Mouse (Mus musculus) testis, adult 2 months (tissue): ENCODE results near the gene Prr22. TPM values are rescaled to one million over a fixed set of nuclear protein-coding genes. Genes with fewer than 3 reads are reported as not detected.

ENCODE experiments used
- H3K27ac ChIP-seq: fragments of 200-500 bp; 2 replicates; pipeline ENCODE4 v1.5.1; 2012; ENCODE audit warnings: low read depth, low read length; ENCODE audit not compliant: control insufficient read depth, insufficient read depth
- H3K27me3 ChIP-seq: fragments of 200-500 bp; 2 replicates; pipeline ENCODE4 v1.6.1; 2012; ENCODE audit warnings: mild to moderate bottlenecking, low read length, moderate library complexity; ENCODE audit not compliant: control insufficient read depth, insufficient read depth
- H3K36me3 ChIP-seq: fragments of 200-500 bp; 2 replicates; pipeline ENCODE4 v1.6.1; 2012; ENCODE audit warnings: mild to moderate bottlenecking, low read length; ENCODE audit not compliant: control insufficient read depth, insufficient read depth
- H3K4me1 ChIP-seq: fragments of 200-500 bp; 2 replicates; pipeline ENCODE4 v1.6.1; 2012; ENCODE audit warnings: low read length; ENCODE audit not compliant: control insufficient read depth, insufficient read depth
- H3K4me3 ChIP-seq: fragments of 200-500 bp; 2 replicates; pipeline ENCODE4 v1.5.1; 2012; ENCODE audit warnings: low read depth, mild to moderate bottlenecking, low read length, moderate library complexity, mixed read lengths; ENCODE audit not compliant: control insufficient read depth
- CTCF ChIP-seq: fragments of 200-500 bp; IDR thresholded peaks from 2 replicates; pipeline ENCODE4 v1.5.1; 2012; ENCODE audit warnings: low read depth, mild to moderate bottlenecking, inconsistent platforms, low read length, moderate library complexity; ENCODE audit not compliant: control insufficient read depth, insufficient read depth, insufficient replicate concordance
- POLR2A ChIP-seq: fragments of 200-500 bp; IDR thresholded peaks from 2 replicates; pipeline ENCODE4 v1.6.1; 2012; ENCODE audit warnings: low read depth, mild to moderate bottlenecking, inconsistent platforms, low read length, moderate library complexity; ENCODE audit not compliant: control insufficient read depth
- polyA plus RNA-seq: library from polyadenylated mRNA; depleted of rRNA; stranded (reverse); fragments of >200 nt; gene quantifications from 2 replicates; pipeline ENCODE4 v1.2.3, GENCODE M21; 2012

The Prr22 gene
- polyA plus RNA-seq, 1 experiment: 158 TPM

DNA sequence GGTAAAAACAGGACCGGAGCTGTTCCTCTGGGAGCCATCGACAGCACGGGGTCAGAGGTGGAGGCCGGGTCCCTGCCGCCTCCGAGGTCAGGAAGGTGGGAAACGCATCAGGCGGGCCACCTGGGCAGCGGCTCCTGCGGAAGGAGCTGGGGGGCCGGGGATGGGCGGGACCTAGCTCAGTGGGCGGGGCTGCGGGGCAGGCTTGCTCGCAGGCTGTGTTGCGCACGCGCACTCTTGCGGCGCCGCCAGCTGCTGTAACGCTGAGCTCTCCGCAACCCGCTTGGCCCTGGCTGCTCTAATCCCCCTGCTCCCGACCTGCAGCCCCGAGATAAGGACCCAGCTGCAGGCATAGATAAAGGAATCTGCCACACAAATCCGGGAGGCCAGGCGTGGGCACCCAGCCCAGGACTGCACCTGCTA lies 8.0 kb upstream of the Prr22 start:
- no peaks in the 10 kb centered on the region for H3K27me3 ChIP-seq
- H3K27ac ChIP-seq: no peak overlapping the region; the same call in 1 of the 2 replicates
- peak; percentile 53; the same call in 1 of the 2 replicates for TF ChIP-seq POLR2A
- TF ChIP-seq CTCF: no peak
- no peaks in the 10 kb centered on the region for H3K36me3 ChIP-seq
- H3K4me1 ChIP-seq: peaks cover 46% of the 10 kb centered on the region
- peak overlapping the region; percentile 80 for H3K4me3 ChIP-seq

DNA sequence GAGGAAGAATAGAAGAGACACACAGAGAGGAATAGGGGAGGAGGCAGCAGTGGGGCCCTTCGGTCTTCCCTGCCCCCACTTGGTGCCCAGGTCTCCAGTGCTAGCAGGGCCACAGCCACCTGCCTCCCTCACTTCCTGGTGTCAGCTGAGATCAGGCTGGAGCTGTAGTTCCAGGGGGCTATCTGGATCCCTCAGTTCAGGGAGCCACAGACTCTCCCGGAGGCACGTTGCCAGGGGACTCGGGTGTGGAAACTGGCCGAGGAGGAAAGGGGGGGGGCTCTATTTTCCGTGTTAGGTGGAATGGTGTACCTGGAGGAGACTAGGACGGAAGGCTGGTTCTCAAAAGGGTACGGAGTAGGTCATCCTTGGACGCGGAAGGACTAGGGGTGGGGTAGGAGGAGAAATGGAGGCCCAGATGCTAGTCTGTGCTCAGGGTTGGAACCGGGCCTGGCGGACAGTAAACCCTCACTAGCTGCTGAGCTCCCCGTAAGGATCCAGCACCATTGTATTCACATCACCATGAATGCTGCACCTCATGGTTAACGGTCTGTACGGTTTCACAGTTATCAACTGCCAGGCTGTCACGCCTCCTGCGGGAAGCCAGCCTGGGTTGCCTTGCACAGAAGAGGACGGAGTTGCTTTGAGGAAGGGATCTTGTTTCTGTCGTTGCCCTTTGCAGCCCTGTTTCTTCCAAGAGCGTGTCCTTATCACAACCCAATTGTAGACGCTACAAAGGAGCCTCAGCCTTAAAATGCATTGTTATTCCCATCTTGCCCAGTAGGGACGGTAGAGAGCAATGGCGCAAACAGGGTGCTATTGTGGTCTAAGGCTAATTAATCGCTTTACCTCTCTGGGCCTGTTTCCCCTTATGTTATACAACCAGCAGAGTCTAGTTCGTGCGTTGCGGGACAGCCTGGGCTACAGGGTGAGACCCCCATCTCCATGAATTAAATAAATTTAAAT lies 7.0 kb upstream of the Prr22 start:
- Histone ChIP-seq H3K27ac (peak overlapping the region; percentile 60; the same call in 1 of the 2 replicates), H3K36me3 (no peaks in the 10 kb centered on the region), H3K4me3 (peak overlapping the region; percentile 3; the same call in 1 of the 2 replicates), H3K4me1 (peaks cover 38% of the 10 kb centered on the region), H3K27me3 (no peaks in the 10 kb centered on the region)
- TF ChIP-seq POLR2A (no peak), CTCF (peak; percentile 69; the same call in 1 of the 2 replicates)

DNA sequence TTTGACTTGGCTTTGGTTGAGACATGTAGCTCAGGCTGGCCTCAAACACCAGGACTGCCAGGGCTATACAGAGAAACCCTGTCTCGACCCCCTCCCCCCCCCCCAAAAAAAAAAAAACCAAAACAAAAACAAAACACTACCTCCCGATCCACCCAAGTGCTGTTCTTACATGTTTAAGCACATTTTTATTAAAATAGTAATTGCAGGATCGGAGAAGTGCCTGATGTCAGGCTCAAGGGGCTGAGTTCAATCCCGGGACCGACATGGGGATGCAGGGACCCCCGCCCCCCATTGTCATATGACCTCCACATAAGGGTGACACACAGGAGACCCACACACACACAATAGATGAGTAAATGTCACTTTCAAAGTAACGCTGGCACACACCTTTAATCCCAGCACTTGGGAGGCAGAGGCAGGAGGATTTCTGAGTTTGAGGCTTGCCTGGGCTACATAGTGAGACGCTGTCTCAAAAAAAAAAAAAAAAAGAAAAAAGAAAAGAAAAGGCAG lies 6.3 kb upstream of the Prr22 start:
- no peaks in the 10 kb centered on the region for H3K27me3 ChIP-seq
- H3K36me3 ChIP-seq: no peaks in the 10 kb centered on the region
- peaks cover 36% of the 10 kb centered on the region for H3K4me1 ChIP-seq
- H3K27ac ChIP-seq: no peak overlapping the region
- TF ChIP-seq POLR2A: no peak
- no peak for TF ChIP-seq CTCF
- no peak overlapping the region; the same call in 1 of the 2 replicates for H3K4me3 ChIP-seq

DNA sequence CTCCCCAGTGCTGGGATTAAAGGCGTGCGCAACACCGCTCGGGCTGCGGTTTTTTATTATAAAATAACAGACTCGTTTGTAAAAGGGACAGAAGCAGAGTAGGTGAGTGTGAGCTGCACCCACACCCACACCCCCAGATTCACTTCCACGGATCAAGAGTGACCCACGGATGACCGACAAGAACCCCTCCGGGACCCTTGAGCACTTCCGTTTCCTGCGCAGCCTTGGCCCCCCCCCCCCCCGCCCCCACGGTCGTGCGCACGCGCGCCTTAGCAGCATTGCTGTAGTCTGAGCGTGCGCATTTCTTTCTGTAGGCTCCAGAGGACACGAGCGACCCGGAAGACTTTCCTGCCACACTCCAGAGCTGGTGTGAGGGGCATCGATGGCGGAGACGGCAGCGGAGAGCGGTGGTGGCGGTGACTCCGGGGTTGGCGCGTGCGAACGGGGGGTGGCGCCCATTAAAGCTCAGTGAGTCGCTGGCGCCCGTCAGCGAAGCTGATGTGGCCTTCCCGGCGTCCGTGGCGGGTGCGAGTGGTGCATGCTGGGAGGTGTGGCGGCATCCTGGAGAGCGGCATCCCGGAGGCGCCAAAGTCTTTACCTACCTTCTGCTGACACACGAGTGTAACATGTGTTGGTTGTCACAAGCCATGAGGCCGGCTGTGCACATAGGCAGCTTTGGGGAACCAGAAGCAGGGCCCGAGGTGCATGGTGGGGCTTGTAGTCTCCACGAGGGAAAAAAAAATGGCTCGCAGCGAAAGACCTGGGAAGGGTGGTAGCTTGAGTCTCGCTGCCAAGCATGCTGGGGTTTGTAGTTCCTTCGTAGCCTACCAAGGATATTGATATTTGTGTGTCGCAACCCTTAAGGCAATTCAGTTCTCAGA lies 5.3 kb upstream of the Prr22 start, which contains the start of gene Dus3l:
Gene Dus3l, plus strand, starts transcription at position 284 of the 881 bp plus-strand sequence.
- H3K27ac ChIP-seq: peak within 1 kb of the TSS; percentile 98
- H3K4me3 ChIP-seq: peak within 1 kb of the TSS; percentile 97
- H3K4me1 ChIP-seq: peaks cover 34% of the 10 kb centered on the region
- peak; percentile 25; the same call in 1 of the 2 replicates for TF ChIP-seq CTCF
- peak; percentile 29 for TF ChIP-seq POLR2A
- peaks cover 1% of the 10 kb centered on the region; the same call in 1 of the 2 replicates for H3K36me3 ChIP-seq
- no peaks in the 10 kb centered on the region for H3K27me3 ChIP-seq

DNA sequence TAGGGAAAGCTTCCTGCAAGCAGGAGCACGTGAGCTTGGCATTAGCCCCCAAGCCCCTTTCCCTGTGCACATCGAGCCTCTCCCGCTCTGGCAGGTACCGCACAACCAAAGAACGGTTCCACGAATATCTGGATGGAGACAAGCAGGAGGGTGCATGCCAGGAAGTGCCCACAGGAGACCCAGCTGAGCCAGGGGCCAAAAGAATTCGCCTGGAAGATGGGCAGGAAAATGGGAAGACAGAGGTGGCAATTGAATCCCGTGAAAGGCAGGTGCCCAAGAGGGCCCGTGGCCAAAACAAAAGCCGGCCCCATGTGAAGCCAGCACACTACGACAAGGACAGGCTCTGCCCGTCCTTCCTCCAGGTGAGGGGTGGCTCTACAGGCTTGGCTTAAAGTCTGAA lies 4.6 kb upstream of the Prr22 start:
- no peak for TF ChIP-seq CTCF
- TF ChIP-seq POLR2A: no peak
- Histone ChIP-seq H3K4me1 (peaks cover 34% of the 10 kb centered on the region), H3K27me3 (no peaks in the 10 kb centered on the region), H3K4me3 (peak overlapping the region; percentile 97), H3K36me3 (peaks cover 1% of the 10 kb centered on the region; the same call in 1 of the 2 replicates), H3K27ac (peak overlapping the region; percentile 98; the same call in 1 of the 2 replicates)

DNA sequence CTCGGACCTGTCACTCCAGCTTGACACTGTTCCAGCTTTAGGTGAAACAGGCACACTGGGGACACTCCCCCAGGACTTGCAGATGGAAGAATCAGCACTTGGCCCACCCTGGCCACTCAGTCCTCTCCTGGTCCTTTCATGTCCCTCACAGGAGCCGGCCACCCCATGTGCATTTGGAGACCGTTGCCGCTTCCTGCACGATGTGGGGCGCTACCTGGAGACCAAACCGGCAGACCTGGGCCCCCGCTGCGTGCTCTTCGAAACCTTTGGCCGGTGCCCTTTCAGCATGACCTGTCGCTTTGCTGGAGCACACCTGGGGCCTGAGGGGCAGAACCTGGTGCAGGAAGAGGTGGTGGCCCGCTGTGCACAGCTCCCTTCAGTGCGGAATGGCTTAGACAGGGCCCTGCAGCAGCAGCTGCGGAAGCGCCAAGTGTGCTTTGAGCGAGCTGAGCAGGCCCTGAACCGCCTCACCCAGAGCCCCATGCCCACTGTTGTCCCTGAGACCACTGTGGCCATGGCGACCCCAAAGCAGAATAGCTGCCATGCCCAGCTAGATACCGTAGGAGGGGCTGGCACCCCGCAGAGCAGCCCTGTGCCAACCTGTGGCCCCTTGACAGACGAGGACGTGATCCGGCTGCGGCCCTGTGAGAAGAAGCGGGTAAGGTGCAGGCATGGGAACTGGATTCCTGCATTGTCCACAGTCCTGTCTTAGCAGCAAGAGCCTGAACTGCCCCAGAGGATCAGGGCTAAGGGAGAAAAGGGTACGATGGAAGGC lies 3.2 kb upstream of the Prr22 start:
- no peaks in the 10 kb centered on the region for H3K27me3 ChIP-seq
- peaks cover 1% of the 10 kb centered on the region for H3K36me3 ChIP-seq

More for the DNA sequence above, 3.2 kb upstream of the Prr22 start:
- Histone ChIP-seq H3K4me3 (no peak overlapping the region), H3K4me1 (peaks cover 27% of the 10 kb centered on the region), H3K27ac (no peak overlapping the region)
- no peak for TF ChIP-seq POLR2A
- TF ChIP-seq CTCF: no peak
